Mouse (Mus musculus) kidney, embryonic 16.5 days (tissue): ENCODE measurements around the gene Gm44511. TPM values are rescaled to one million over a fixed set of nuclear protein-coding genes. Genes with fewer than 3 reads are reported as not detected.
"Not testable (repeated sequence)": the region's sequence is repeated elsewhere in the genome, so short reads cannot be mapped to it uniquely, and the experiment has no call there.

ENCODE experiments used
- ATAC-seq: fragments of 200-750 bp; cut with Nextera tagmentation; 2 replicates; pipeline ENCODE4 v1.8.0; 2017; ENCODE audit warnings: moderate TSS enrichment; ENCODE audit not compliant: low FRiP score, low TSS enrichment
- H3K27ac ChIP-seq: fragments of 300-500 bp; sonication (generic); 2 replicates; pipeline ENCODE4 v1.5.1; 2014; ENCODE audit warnings: low read length
- H3K27me3 ChIP-seq: fragments of 300-500 bp; sonication (generic); 2 replicates; pipeline ENCODE4 v1.6.1; 2014; ENCODE audit warnings: low read length, control low read depth, mixed read lengths; ENCODE audit not compliant: insufficient read depth
- H3K36me3 ChIP-seq: fragments of 300-500 bp; sonication (generic); 2 replicates; pipeline ENCODE4 v1.6.1; 2014; ENCODE audit warnings: low read length, control low read depth, mixed read lengths; ENCODE audit not compliant: insufficient read depth
- H3K4me1 ChIP-seq: fragments of 300-500 bp; sonication (generic); 2 replicates; pipeline ENCODE4 v1.6.1; 2014; ENCODE audit warnings: low read length, control low read depth, mixed read lengths; ENCODE audit not compliant: insufficient read depth
- H3K4me2 ChIP-seq: fragments of 300-500 bp; sonication (generic); replicated peaks from 2 replicates; pipeline ENCODE4 v1.6.1; 2014; ENCODE audit warnings: low read depth, low read length
- H3K4me3 ChIP-seq: fragments of 300-500 bp; sonication (generic); 2 replicates; pipeline ENCODE4 v1.5.1; 2014; ENCODE audit warnings: mild to moderate bottlenecking, low read length
- H3K9ac ChIP-seq: fragments of 300-500 bp; sonication (generic); replicated peaks from 2 replicates; pipeline ENCODE4 v1.6.1; 2014; ENCODE audit warnings: low read length
- H3K9me3 ChIP-seq: fragments of 300-500 bp; sonication (generic); 2 replicates; pipeline ENCODE4 v1.6.1; 2016; ENCODE audit warnings: low read length, control low read depth
- WGBS: fragments of 180-500 bp; shearing (Covaris S2); extraction: QIAGEN DNeasy Blood & Tissue Kit; methylation state at CpG from one replicate; pipeline ENCODE4 v1.1.7; 2014; 5-methylcytosine and 5-hydroxymethylcytosine counted together
- polyA plus RNA-seq: library from polyadenylated mRNA; unstranded; fragments of >200 nt; fragmentation: Nextera tagmentation; extraction: Ambion mirVana; gene quantifications from 2 replicates; pipeline ENCODE4 v1.2.1, GENCODE M21; 2015

The Gm44511 gene
- polyA plus RNA-seq, 1 experiment from 2014 or later: not detected

DNA sequence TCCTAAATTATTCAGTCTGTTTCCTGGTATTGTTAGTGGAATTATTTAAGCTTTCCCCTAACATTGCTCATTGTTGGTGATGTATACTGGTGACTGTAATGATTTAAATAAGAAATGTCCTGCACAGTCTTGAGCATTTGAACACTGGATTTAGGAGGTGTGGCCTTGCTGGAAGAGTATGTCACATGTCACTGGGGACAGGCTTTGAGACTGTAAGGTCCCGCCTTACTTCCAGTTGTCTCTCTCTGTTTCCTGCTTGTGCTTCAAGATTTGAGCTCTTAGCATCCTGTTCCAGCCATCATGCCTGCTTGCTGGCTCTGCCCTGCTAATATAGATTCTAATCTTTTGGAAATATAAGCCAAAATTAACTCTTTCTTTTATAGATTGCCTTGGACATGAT lies 60.9 kb downstream of the Gm44511 start:
- no peak overlapping the region for H3K9ac ChIP-seq
- WGBS: 57% methylated on average over 1 of the region's 1 CpGs
- H3K4me2 ChIP-seq: no peak overlapping the region
- no peaks in the 10 kb centered on the region for H3K36me3 ChIP-seq
- H3K27me3 ChIP-seq: no peaks in the 10 kb centered on the region
- H3K9me3 ChIP-seq: no peaks in the 10 kb centered on the region
- ATAC-seq: no peak
- H3K27ac ChIP-seq: no peak overlapping the region
- H3K4me3 ChIP-seq: no peak overlapping the region
- peaks cover 7% of the 10 kb centered on the region for H3K4me1 ChIP-seq

DNA sequence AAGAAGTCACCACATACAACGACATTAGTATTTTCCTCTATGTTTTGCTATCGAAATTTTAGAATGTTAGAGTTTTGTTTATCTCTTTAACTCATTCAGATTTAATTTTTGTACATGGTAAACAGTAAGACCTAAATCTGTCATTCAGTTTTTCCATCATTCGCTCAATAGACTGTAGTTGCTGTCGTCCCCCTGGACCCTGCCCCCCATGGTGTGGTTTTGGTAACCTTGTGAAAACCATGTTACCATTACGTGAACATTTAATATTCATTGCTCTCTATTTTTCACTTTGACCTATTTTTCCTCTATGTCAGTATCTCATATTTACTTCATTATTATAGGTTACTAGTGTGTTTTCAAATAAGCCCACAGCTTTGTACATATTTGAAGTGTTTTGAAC lies 61.5 kb downstream of the Gm44511 start:
- no peaks in the 10 kb centered on the region for H3K27me3 ChIP-seq
- no peaks in the 10 kb centered on the region for H3K9me3 ChIP-seq
- 21% methylated on average over 5 of the region's 5 CpGs for WGBS
- peak overlapping the region; percentile 49 for H3K4me2 ChIP-seq
- ATAC-seq: no peak
- H3K4me1 ChIP-seq: peaks cover 4% of the 10 kb centered on the region
- peak overlapping the region; percentile 44; the same call in 1 of the 2 replicates for H3K9ac ChIP-seq
- H3K4me3 ChIP-seq: peak overlapping the region; percentile 61
- no peak overlapping the region for H3K27ac ChIP-seq
- no peaks in the 10 kb centered on the region for H3K36me3 ChIP-seq

GRCm38 (mm10) chr6:128763736-128764523 lies 62.2 kb downstream of the Gm44511 start:
- peak overlapping the region; percentile 78 for H3K4me2 ChIP-seq
- 1% methylated on average over 30 of the region's 30 CpGs for WGBS
- H3K27ac ChIP-seq: peak overlapping the region; percentile 69; the same call in 1 of the 2 replicates
- ATAC-seq: peak; percentile 95
- H3K27me3 ChIP-seq: no peaks in the 10 kb centered on the region
- peak overlapping the region; percentile 61 for H3K4me3 ChIP-seq
- H3K36me3 ChIP-seq: no peaks in the 10 kb centered on the region
- no peaks in the 10 kb centered on the region for H3K9me3 ChIP-seq
- peak overlapping the region; percentile 69 for H3K9ac ChIP-seq
- H3K4me1 ChIP-seq: peaks cover 4% of the 10 kb centered on the region

DNA sequence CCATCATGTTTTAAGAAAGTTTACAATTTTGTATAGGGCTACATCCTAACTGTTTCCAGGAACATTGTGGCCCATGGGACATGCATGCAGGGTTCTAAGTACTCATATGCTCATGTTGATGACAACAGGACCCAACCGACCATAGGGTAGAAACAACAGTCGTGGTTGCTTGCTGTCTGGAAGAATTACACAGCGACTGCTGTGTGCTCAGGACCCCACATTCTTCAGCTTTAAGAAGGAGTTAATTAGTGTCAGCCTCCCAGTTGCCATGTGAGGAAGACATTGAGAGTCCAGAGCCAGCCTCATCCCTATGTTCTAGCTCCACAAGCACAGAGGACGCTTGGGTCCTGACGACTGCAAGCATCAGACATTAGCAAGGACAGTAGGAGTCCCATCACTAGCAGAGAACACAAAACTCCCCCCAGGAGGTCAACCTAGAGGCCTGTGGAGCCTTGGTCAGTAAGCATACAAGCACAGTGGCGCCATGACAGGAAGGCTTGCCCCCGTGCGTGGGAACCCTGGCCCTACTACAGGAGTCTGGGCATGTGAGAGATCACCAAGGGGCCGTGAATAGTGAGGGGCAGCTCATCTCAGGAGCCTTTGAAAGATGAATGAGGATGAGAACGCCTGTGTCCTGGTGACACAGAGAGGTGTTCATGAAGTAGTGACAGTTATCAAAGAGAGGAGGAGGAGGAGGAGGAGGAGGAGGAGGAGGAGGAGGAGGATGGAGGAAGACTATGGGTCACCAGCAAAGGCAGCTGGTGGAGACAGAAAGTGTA lies 63.0 kb downstream of the Gm44511 start:
- H3K4me1 ChIP-seq, H3K9me3 ChIP-seq, ATAC-seq, H3K27ac ChIP-seq, H3K36me3 ChIP-seq, H3K27me3 ChIP-seq, H3K9ac ChIP-seq: not testable (repeated sequence)
- WGBS: 81% methylated on average over 9 of the region's 10 CpGs
- H3K4me2 ChIP-seq: peak overlapping the region; percentile 78
- H3K4me3 ChIP-seq: peak overlapping the region; percentile 61

- Histone ChIP-seq H3K36me3 (no peaks in the 10 kb centered on the region), H3K4me2 (peak overlapping the region; percentile 53), H3K27me3 (no peaks in the 10 kb centered on the region), H3K4me3 (peak overlapping the region; percentile 71), H3K9ac (peak overlapping the region; percentile 64), H3K9me3 (no peaks in the 10 kb centered on the region), H3K27ac (no peak overlapping the region), H3K4me1 (peaks cover 4% of the 10 kb centered on the region)
- 39% methylated on average over 5 of the region's 5 CpGs for WGBS
- no peak for ATAC-seq
Measured at GRCm38 (mm10) chr6:128761144-128761540, 65.0 kb downstream of the Gm44511 start.

GRCm38 (mm10) chr6:128760416-128761143 lies 65.5 kb downstream of the Gm44511 start:
- H3K4me2 ChIP-seq: peak overlapping the region; percentile 53
- H3K36me3 ChIP-seq, H3K9me3 ChIP-seq, H3K4me1 ChIP-seq, H3K27me3 ChIP-seq: not testable (repeated sequence)
- H3K4me3 ChIP-seq: peak overlapping the region; percentile 71
- peak; percentile 81 for ATAC-seq
- under 1% methylated on average over 44 of the region's 44 CpGs for WGBS
- H3K27ac ChIP-seq: peak overlapping the region; percentile 85
- peak overlapping the region; percentile 74 for H3K9ac ChIP-seq

GRCm38 (mm10) chr6:128760016-128760415 lies 66.1 kb downstream of the Gm44511 start:
- H3K27ac ChIP-seq: peak overlapping the region; percentile 85
- not testable (repeated sequence) for H3K9me3 ChIP-seq, H3K36me3 ChIP-seq, H3K4me1 ChIP-seq, H3K27me3 ChIP-seq
- peak; percentile 42; the same call in 1 of the 2 replicates for ATAC-seq
- peak overlapping the region; percentile 71 for H3K4me3 ChIP-seq
- under 1% methylated on average over 22 of the region's 22 CpGs for WGBS
- peak overlapping the region; percentile 47 for H3K4me2 ChIP-seq
- H3K9ac ChIP-seq: peak overlapping the region; percentile 74

- H3K9me3 ChIP-seq: no peaks in the 10 kb centered on the region
- peak overlapping the region; percentile 47 for H3K4me2 ChIP-seq
- ATAC-seq: no peak
- no peak overlapping the region for H3K4me3 ChIP-seq
- no peaks in the 10 kb centered on the region for H3K36me3 ChIP-seq
- no peaks in the 10 kb centered on the region for H3K27me3 ChIP-seq
- H3K4me1 ChIP-seq: peaks cover 4% of the 10 kb centered on the region
- no peak overlapping the region for H3K9ac ChIP-seq
- WGBS: 84% methylated on average over 5 of the region's 5 CpGs
- no peak overlapping the region for H3K27ac ChIP-seq
Measured at GRCm38 (mm10) chr6:128759221-128759950, 66.7 kb downstream of the Gm44511 start.

DNA sequence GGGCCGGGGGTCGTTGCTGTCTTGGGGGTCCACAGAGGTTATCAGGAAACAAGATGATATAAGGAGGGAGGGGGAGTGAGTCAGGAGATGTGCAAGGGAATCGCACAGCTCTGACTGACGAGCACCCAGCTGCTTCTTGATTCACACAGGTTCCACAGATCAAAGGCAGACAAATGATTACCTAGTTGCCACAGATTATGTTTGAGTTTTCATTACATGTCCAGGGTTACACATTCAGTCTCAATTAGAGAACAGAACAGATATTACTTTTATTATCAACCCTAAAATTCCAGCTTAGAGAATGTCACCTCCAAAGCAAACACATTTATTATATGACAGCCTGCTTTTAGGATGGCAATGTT lies 70.7 kb downstream of the Gm44511 start:
- not testable (repeated sequence) for H3K27me3 ChIP-seq, H3K27ac ChIP-seq, H3K4me2 ChIP-seq, ATAC-seq, H3K4me3 ChIP-seq, H3K4me1 ChIP-seq, H3K36me3 ChIP-seq, H3K9ac ChIP-seq, H3K9me3 ChIP-seq
- WGBS: 33% methylated on average over 4 of the region's 4 CpGs
